Mouse (Mus musculus) CD8-positive naive resting alpha-beta T cell, adult 2 months (primary cell): ENCODE data around the gene Arcn1.
"Not testable (repeated sequence)": the region's sequence is repeated elsewhere in the genome, so short reads cannot be mapped to it uniquely, and the experiment has no call there.

Experiments
- DNase-seq, 2 experiments: peaks; one replicate each; pipeline ENCODE4 v3.0.0; 2022; ENCODE audit warnings: low read depth in 2 of 2, low spot score in 2 of 2

The Arcn1 gene

GRCm38 (mm10) chr9:44767101-44768028 lies at the start of gene Arcn1, which contains the start of gene Ift46:
TSS of gene Arcn1 (minus strand) at chr9:44767845.
TSS of gene Ift46 (plus strand) at chr9:44767908.
- DNase-seq: peak; percentile 65 to 73

- DNase-seq: no peak
Observed at GRCm38 (mm10) chr9:44814179-44814578, 46.5 kb upstream of the Arcn1 start.

- no peak for DNase-seq
Observed at GRCm38 (mm10) chr9:44810316-44810715, 42.7 kb upstream of the Arcn1 start.

GRCm38 (mm10) chr9:44807778-44808177 lies 40.1 kb upstream of the Arcn1 start:
- DNase-seq: no peak

- DNase-seq: no peak
Observed at GRCm38 (mm10) chr9:44807141-44807540, 39.5 kb upstream of the Arcn1 start.

GRCm38 (mm10) chr9:44805536-44805935 lies 37.9 kb upstream of the Arcn1 start:
- DNase-seq: no peak

GRCm38 (mm10) chr9:44804678-44805077 lies 37.0 kb upstream of the Arcn1 start:
- DNase-seq: no peak

GRCm38 (mm10) chr9:44802808-44803450 lies 35.3 kb upstream of the Arcn1 start, which contains the start of gene Ttc36:
TSS of gene Ttc36 (minus strand) at chr9:44803072.
- DNase-seq: no peak

GRCm38 (mm10) chr9:44801669-44802068 lies 34.0 kb upstream of the Arcn1 start:
- DNase-seq: no peak

- DNase-seq: no peak
Observed at GRCm38 (mm10) chr9:44799958-44800324, 32.3 kb upstream of the Arcn1 start.

- peak; percentile 11 to 37 for DNase-seq
Observed at GRCm38 (mm10) chr9:44799102-44799957, 31.7 kb upstream of the Arcn1 start, which contains the start of gene Tmem25. TSS of gene Tmem25 (minus strand) at chr9:44799307.

GRCm38 (mm10) chr9:44798298-44798697 lies 30.7 kb upstream of the Arcn1 start:
- no peak for DNase-seq

GRCm38 (mm10) chr9:44792842-44793241 lies 25.2 kb upstream of the Arcn1 start:
- no peak for DNase-seq

- peak; percentile 91 to 93 for DNase-seq
Observed at GRCm38 (mm10) chr9:44772750-44773651, 5.4 kb upstream of the Arcn1 start.

- peak in 1 of 2 experiments; percentile 9 for DNase-seq
Observed at GRCm38 (mm10) chr9:44772392-44772749, 4.7 kb upstream of the Arcn1 start.

- DNase-seq: no peak
Observed at GRCm38 (mm10) chr9:44771376-44771775, 3.7 kb upstream of the Arcn1 start.

GRCm38 (mm10) chr9:44768029-44768394 lies 367 bp upstream of the Arcn1 start:
- not testable (repeated sequence) for DNase-seq

GRCm38 (mm10) chr9:44760873-44761272 lies 6.8 kb downstream of the Arcn1 start:
- DNase-seq: no peak

- DNase-seq: no peak
Observed at GRCm38 (mm10) chr9:44748473-44748872, 19.2 kb downstream of the Arcn1 start.

- DNase-seq: no peak
Observed at GRCm38 (mm10) chr9:44747341-44747740, 20.3 kb downstream of the Arcn1 start.
